Mouse (Mus musculus) cerebral cortex, adult 2 months (tissue): ENCODE results near the gene Gm38100.

Experiments
- WGBS: fragments of 180-500 bp; shearing (Covaris S2); methylation state at CpG from one replicate; pipeline ENCODE4 v1.1.7; 2018; 5-methylcytosine and 5-hydroxymethylcytosine counted together

Gene Gm38100

DNA sequence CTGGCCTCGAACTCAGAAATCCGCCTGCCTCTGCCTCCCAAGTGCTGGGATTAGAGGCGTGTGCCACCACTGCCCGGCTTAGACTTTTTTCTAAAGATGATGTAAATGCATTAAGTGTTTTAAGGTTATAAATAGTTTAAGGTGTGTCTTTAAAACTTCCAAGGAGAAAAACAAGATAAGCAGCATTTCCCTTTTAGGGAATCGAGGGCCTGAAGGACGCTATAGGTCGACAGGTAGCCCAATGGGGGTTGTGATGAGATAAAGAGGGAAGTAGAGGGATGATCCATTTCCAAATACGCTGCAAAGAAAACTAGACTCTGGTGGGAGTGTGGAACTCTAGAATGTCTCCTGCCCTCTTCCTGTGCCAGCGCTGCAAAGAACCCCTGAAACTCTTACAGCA, at the start of gene Gm38100:
Gene Gm38100, plus strand, starts transcription at position 301 of the 400 bp plus-strand sequence.
- WGBS: 90% methylated on average over 9 of the region's 9 CpGs

DNA sequence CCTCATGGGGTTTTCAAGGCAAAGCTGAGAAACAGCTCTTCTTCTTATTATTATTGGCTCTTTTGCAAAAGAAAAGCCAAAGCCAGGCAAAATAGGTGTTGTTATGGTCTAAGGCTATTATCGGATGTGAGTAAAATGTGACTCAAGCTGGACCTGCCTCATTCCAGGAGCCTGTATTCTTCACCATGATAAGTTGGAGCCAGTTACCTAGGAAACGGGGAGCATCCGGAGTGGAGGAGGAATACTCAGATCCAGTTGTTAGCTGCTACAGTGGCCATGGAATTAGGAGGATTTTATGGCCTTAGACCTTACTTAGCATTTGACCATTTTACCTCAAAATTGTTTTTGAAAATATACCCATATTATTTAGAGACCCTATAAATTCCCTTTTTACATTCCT, 49.4 kb upstream of the Gm38100 start:
- 37% methylated on average over 3 of the region's 3 CpGs for WGBS

DNA sequence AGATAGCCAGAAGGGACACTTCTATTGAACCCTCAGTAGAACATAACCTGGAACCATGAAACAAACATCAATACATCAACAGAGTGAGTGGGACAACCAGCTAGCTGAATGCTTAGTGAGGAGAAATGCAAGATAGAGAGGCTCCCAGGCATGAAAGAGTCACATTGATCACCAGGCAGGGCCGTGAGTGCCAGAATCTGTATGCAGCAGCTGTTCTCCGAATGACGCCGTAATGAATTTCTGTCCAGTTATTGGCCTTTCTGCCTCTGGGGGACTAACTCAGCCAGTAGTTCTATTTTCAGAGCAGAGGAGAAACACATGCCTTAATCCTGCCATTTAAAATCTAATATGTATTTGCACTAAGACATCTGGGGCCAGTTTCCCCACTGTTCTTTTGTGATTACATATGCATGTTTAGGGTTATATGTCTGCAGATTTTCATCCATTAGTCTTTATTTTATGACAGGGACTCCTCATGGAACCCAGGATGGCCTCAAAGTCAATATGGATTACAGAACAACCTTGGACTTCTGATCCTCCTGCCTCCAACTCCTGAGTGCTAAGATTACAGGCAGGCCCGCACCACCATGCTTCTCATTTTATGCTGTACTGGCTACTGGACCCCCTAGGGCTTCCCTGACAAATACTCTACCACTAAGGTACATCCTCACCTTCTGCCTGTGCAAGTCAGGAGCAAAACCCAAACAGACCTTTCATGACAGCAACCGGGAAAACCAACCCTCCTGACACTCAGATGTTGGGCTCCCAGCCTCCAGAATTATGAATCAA, 47.9 kb upstream of the Gm38100 start:
- 77% methylated on average over 6 of the region's 6 CpGs for WGBS

DNA sequence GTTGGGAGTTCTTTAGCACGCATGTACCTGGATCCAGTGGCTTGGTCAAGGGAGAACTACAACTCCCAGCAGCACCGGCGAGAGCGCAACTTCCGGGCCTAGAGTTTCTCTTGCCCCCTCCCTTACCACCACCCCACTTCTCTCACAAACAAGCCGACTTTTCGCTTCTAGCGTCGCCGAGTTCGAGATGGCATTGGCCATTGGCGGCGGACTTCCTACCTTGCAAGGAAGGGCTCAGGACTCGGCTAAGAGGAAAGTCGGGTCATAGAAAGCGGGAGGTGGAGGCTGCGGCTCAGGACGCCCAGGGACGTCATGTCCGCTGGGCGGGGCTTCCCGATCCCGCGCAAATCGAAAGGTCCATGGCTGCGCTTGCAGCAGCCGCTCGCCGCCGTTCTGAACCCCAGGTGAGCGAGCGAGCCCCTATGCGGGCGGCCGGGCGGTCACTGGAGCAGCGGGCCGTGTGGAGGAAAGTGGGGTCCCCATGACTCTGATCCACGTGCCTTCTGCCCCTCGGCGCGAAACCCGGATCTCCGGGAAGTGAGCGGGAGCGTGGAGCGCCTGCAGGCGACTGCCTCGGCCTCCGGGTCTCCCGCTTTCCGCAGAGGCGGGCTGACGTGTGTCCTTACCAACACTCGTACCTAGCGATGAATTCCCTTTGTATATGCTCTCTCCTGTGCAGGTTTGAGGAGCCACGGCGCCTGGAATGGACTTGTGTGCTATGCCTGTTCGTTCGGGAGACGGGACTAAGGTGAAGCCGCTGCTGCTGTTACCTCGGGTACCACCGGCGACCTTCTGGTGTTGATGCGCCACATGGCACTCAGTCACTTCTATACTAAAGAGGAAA, 39.5 kb upstream of the Gm38100 start, which contains the start of gene Exo1:
Gene Exo1, plus strand, starts transcription at position 129 of the 844 bp plus-strand sequence.
- WGBS: under 1% methylated on average over 66 of the region's 66 CpGs

DNA sequence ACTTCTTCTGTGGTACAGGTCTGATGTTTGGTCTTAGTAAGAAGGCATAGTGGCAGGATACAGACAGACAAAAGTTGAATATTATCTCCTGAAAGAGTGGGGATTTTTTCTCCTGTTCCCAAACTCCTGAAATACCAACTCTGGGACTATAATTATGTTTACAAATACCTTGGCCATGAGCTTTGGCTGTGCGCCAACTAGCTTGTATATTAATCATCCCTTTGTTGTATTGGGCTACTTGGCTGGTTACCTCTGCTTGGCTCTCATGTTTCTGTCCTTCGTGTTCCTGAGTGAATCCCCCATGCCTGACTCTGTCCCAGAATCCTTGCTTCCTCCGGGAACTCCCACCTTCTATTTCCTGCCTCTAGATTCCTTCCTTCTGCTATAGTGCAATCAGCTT, 36.7 kb upstream of the Gm38100 start:
- 60% methylated on average over 3 of the region's 3 CpGs for WGBS

DNA sequence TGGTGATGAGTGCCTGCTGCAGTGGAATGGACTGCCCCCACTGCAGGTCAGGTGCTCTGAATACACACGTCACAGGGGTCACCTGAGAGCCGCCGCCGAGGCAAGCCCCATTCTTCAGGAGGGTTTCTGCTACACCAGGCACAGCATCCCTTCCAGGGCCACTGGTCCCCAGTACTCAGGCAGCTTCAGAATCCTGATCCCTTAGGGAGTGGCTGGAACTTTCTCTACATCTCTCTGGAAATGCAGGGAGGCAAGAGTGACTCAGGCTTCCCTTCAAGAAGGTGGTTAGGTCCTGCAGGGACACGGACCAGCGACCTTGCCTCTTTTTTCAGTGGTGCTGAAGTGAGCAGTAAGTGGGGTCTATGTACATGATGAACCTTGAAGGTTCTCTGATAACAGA, 26.9 kb upstream of the Gm38100 start:
- 90% methylated on average over 6 of the region's 6 CpGs for WGBS

DNA sequence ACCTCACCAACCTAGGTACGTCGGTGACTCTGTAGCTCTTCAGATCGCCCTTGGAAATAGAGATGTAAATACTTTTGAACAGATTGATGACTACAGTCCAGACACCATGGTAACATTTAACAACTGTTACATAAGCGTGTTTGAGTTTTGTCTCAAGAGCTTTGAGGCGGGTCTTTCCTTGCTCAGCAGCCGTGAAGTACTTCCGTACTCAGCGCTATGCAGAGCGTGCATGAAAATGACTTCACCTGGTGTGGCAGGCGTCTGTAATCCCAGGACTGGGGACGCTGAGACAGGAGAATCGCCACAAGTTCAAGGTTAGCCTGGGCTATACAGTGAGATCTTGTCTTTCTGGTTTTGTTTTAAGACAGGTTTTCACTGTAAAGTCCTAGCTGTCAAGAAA, 26.4 kb upstream of the Gm38100 start:
- WGBS: 92% methylated on average over 12 of the region's 12 CpGs

DNA sequence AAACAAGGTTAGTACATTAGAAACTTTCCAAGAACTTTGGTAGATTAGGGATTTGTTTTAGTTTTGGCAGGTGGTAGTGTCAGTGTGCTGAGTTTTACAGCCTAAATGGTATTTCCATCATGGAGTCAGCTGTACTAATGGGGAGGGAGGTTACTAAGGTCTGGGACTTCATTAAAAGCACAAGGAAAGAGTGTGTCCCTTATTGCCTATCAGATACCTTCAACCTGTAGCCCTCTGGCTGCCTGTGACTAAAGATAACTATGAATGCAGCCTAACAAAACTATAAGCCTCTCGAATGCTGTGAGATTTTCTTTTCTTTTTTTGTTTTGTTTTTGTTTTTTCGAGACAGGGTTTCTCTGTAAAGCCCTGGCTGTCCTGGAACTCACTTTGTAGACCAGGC, 8.9 kb upstream of the Gm38100 start:
- 88% methylated on average over 2 of the region's 2 CpGs for WGBS

DNA sequence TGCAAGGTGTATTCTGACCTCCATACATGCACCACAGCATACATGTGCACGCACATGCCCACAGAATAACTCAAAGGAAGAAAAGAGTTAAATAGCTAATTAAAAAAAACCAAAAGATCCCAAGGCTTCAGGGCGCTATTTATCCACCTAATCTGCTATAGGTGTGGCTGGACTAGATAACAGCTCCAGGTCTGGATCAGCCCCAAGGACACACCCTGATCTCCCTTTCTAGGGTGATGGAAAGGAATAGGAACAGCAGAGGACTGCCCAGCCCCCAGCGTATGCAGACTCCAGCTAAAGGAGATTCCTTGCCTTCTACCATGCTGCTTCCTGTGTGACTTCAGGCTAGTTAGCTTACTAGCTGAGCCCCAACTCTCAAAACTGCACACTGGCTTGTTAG, 8.1 kb upstream of the Gm38100 start:
- WGBS: 92% methylated on average over 3 of the region's 3 CpGs

DNA sequence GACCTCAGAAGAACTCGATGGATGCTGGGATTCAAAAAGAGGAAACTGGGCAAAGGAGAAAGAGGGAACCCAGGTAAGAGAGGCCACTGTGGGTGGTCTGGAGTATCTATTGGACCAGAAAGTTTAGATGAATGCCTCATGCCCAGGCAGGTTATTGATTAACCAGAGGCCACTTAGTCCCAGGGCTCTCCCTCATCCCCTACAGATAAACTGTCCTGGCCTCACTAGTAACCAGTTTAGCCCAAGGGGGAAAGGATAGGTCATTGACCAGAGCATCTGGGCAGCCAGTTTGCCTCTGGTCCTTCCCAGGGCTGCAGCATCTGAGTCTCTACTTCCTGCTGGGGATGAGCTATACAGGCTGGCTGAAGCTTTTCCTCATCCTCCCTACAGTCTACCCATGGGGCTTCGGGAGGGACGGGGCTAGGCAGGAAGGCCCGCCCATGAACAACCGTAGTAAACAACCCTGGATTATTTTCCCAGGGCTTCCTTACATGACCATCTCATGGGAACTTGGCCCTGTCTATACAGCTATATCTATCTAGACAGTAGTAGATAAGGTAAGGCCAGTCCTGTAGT, 6.3 kb upstream of the Gm38100 start:
- 77% methylated on average over 5 of the region's 5 CpGs for WGBS

DNA sequence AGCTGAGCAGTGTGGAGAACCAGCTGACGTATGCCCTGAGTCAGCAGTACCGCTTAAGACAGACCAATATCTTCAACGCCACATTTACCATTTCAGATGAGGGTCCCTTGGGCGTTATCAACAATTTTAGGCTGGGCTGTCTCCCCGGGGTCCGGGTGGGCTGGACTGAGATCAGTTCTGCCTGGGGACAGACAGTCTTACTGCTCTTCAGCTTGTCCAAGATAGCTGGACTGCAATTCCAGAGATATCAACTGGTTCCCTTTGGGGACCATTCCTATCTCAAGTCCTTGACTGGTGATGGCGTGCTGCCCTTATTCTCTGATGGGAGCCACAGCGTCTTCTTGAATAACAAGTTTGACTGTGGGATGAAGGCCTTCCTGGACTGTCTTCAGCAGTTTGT, 962 bp downstream of the Gm38100 start:
- 92% methylated on average over 8 of the region's 8 CpGs for WGBS

DNA sequence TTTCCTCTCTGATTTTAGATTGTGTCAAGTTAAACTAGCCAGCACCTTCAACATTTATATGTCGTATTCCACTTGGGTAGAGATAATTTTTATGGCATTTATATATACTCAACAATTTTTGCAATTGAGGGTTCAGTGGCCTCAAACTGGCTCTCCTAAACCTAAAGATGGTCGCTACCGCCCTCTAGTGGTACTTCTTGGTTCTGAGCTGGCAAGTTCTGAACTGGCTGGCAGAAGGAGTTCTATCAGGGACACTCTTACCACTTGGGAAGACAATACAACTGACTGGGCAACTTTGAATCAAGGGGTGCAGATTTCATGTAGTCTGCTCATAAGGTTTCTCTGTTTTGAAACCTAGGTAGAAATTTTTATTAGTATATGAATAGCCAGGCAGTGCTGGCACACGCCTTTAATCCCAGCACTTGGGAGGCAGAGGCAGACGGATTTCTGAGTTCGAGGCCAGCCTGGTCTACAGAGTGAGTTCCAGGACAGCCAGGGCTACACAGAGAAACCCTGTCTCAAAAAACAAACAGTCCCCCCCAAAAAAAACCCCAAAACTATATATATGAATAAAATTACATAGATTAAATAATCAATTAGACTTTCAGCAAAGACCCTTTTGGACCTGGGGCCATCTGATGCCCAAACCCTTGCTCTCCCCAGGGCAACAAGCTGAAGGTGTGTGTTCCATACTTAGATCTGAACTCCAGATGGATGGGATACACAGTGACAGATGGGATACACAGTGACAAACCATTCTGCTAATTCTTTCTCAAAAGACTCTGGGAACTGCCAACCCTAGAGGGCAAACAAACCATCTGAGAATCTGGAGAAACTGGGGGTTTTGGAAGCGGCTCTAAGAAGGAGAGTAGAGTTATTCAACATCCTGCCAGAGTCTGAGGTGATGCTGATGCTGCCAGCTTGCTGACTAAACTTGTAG, 4.0 kb downstream of the Gm38100 start:
- 44% methylated on average over 7 of the region's 7 CpGs for WGBS

DNA sequence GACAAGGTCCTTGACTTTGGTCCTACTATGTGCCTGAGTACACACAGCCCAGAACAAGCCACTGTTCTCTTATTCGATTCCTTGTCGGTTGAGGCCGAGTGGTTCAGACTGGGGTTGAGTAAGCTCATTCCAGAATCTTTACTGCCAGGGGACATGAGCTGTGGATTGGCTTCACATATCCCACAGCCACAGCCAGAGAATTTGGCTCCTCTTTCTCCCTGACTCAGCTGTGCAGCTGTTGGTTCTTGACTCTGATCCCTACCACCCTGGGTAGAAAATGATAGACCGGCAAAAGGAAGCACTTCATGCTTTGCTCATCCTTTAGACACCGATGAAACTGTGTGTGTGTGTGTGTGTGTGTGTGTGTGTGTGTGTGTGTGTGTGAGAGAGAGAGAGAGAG, 11.3 kb downstream of the Gm38100 start:
- 85% methylated on average over 5 of the region's 5 CpGs for WGBS

DNA sequence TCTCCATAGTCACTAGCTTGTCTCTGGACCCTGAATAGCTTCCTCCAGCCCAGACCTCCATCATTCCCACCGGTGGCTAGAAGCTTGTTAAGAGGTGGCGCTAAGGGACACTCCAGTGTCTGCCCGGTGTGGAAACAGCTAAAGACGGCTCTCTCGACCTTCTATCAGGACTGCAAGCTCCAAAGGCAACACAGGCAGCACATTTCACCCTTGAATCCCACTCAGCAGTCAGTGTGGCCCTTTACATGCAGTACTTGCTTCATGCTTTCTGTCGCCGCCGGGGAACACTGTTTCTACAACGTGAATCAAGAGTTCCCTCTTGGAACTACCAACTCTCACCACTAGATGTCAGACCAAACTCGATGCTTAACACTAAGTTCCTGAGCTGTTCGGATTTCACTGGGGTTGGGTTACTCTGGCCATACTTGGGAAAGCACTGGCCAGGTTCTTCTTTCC, 16.2 kb downstream of the Gm38100 start:
- WGBS: 9% methylated on average over 11 of the region's 11 CpGs

DNA sequence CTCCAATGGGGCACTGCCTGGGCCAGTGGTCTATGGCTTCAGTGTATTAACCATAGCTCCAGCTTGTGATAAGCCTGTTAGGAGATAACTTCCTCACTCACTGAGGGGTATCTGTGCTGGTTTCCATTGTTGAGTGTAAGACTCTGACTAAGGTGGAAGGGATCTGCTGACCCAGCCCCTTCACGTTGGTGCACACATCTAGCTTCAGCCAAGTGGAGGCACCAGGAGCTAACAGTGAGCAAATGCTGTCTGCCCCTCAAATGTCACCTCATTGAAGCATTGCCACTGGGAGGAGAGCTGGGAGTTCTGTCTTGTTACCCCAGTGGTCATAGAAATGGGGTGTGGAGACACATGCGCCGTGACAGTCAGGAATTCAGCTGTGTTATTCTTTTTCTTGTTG, 18.6 kb downstream of the Gm38100 start:
- WGBS: 91% methylated on average over 3 of the region's 3 CpGs

DNA sequence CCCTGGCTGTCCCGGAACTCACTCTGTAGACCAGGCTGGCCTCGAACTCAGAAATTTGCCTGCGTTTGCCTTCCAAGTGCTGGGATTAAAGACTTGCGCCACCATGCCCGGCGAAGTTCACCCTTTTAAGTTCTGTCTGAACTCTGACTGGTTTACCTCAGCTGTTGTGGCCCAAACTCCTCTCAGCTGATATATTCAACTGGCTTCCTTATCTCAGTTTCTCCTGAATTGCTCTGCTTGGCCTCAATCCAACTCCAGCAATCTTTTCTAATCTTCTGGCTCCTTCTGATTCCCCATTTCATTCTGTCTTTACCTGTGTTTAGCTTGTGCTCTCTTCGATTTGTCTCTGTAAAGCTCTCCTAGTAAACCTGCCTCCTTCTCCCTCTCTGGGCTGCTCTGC, 23.0 kb downstream of the Gm38100 start:
- 94% methylated on average over 7 of the region's 7 CpGs for WGBS

DNA sequence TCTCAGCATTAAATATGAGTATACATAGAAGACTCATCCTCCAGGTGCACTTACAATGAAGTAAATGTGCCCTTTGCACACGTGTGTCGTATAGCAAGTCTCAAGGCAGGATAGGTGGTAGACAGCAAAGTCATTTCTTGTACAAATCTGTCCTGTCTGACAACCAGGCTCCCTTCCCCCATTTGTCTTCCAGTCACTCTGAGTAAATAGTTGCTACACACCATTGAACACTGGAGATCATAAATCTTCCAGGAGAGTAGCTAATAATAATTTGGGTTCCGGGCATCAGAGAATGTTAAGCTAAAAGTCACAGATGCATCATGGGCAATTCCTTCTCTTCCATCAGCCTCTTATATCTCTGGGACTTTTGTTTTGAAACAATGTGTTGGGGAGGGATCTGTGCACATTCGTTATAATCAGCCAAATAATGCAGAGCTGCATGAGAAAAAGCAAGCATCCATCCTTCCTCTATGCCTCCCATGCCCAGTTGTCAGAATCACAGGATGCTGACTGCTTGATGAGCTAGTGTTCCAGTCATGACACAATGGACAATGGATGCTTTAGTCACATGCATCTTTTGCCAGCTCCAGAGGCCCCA, 26.7 kb downstream of the Gm38100 start:
- 83% methylated on average over 4 of the region's 4 CpGs for WGBS

DNA sequence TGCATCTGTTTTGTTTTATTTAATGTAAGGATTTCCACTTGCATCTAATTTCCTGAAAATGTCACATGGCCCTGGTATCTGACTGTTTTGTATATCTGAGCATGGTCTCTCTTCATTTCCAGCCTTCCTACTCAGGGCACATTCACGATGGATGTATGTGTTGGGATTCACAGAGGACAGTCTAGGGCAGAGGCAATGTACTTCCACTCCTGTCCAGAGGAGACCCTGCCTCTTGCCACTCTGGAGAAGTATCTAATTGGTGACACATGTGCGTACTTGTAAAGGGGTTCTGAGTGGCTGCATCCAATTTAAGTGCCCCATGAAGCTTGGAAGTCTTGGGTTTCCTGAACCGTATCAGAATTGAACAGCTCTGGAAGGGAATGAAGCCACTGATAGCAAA, 30.3 kb downstream of the Gm38100 start:
- 79% methylated on average over 3 of the region's 3 CpGs for WGBS

DNA sequence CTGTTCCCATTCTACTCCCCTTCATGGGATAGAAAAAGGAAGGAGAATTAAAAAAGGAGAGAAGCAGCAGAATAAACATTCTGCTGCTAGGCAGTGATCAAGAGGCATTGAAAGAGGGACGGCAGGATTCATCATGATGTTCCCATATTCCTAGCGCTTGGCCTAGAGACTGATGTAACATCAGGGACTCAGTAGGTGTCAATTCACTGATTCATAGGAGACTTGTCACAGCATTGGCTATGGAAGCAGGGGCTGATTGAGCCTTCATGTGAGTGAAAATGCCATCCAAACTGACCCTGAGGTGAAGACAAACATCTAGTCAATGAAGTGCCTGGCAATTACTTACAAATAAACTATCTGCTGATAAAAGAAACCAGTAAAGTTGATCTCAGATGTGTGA, 30.7 kb downstream of the Gm38100 start:
- WGBS: 86% methylated on average over 2 of the region's 2 CpGs

DNA sequence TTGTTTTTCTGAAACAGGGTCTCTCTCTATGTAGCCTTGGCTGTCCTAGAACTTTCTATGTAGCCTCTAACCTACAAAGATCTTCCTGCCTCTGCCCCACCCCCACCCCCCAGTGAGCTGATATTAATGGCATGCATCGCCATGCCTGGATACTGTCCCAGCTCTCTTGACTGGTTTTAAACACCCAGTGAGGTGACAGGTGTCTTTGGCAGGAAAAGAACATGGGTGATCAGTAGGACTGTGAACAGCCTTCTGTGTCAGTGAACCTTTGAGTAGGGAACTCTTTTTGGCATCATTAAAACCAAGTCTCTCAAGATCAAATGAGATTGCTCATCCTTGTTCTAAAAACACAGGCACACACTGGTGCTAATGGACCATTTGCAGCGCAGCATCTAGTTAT, 41.7 kb downstream of the Gm38100 start:
- WGBS: 86% methylated on average over 2 of the region's 2 CpGs
